Mouse (Mus musculus): ENCODE data around the gene Fabp2.

DNA sequence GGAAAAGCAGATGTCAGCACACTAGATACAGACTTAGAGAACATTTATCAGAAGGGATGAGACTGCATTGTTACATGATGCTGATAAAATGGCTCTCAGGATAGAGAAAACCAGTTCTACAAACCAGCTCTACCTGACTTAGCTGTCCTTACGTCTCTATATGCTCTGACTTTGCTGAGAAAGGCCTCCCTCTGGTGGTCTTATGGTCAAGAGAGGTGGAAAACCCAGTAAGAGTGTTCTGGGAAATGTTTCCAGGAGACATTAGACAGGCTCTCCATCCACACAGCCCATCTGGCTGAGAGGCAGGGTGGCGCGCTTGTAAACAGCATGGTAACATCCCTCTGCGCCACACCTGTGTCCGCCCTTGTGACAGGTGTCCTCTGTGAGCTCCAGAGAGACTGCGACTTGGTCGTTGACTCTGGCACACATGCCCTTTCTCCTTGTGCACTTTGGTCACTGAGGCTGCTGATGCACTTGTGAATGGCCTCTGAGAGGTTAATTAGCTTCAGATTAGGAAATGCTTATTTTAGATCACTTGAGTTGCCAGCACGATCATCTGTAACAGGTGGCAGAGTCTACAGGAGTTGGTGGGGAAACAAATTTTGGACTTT is 16.1 kb upstream of the Fabp2 start:
- TF ChIP-seq CTCF (IDR thresholded peaks at IDR 0.05; ENCODE audit: low read depth, low read length) (no peak), POLR2A (IDR thresholded peaks at IDR 0.05; ENCODE audit: insufficient read depth, low read length) (no peak), EP300 (IDR thresholded peaks at IDR 0.05; ENCODE audit: insufficient read depth, low read depth, low read length) (no peak)
